In the genomic region with DNA sequence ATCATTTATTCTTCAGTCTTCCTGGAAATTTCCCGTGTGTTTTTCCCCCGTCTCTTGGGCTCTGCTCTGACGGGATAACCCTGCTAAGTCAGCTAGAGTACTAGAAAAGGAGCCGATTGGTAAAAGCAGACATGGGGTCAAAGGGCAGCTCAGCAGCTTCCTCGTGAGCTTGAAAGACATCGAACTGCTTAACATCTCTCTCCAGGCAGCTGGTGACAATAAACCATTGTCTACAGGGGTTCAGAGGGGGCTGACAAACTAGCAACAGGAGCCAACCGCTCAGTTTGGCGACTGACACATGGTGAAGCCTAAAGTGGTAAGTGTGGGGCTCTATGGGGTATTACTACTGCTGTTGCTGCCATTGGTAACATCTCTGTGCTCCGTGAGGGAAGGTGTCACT, we compare ENCODE assay signal across 24 mouse cellular contexts. TPM values are rescaled to one million over a fixed set of nuclear protein-coding genes. Genes with fewer than 3 reads are reported as not detected.
A peak's percentile ranks its signal among the peaks of the same experiment; 100 is the strongest.
DNase-seq lines count a peak whose midpoint lies in the region; ATAC-seq and TF ChIP-seq lines count a peak whose summit lies in the region.
"Had no signal": no experiment of that assay in that cellular context is flagged by ENCODE, and none has a peak within 500 bp of the region (broad histone marks: within the 10 kb centered on the region; RNA-seq: fewer than 3 reads in every experiment).

No protein-coding gene starts in this region.

- no peak for ATAC-seq in midbrain, postnatal 0 days (ENCODE audit: low FRiP score)
- no peak for ATAC-seq in embryonic facial prominence, embryonic 11.5 days (replicated peaks; ENCODE audit: insufficient number of reproducible peaks, low FRiP score, low TSS enrichment, low read depth)
- ATAC-seq: inflammation-experienced regulatory T-cells, adult 6 months; liver, embryonic 12.5 days; midbrain, embryonic 16.5 days had no signal

- H3K9ac ChIP-seq in midbrain, postnatal 0 days (replicated peaks; ENCODE audit: low read length, poor library complexity, severe bottlenecking) = no peak overlapping the region
- H3K9ac ChIP-seq in embryonic facial prominence, embryonic 11.5 days (replicated peaks; ENCODE audit: low read length) = no peak overlapping the region
- H3K9ac ChIP-seq: heart, embryonic 12.5 days; hindbrain, embryonic 13.5 days; limb, embryonic 13.5 days; liver, embryonic 12.5 days had no signal

- H3K4me2 ChIP-seq in midbrain, postnatal 0 days (ENCODE audit: low read depth, low read length, poor library complexity, severe bottlenecking) = no peak overlapping the region
- H3K4me2 ChIP-seq in embryonic facial prominence, embryonic 11.5 days (ENCODE audit: low read depth, low read length) = no peak overlapping the region
- H3K4me2 ChIP-seq: heart, embryonic 12.5 days; hindbrain, embryonic 13.5 days; limb, embryonic 13.5 days; liver, embryonic 12.5 days had no signal

- H3K27me3 ChIP-seq in midbrain, embryonic 10.5 days (ENCODE audit: low read depth, poor library complexity, severe bottlenecking) = peaks cover 52% of the 10 kb centered on the region
- peaks cover 3% of the 10 kb centered on the region; the same call in 1 of the 2 replicates for H3K27me3 ChIP-seq in midbrain, postnatal 0 days (ENCODE audit: insufficient read depth, low read length)
- no peaks in the 10 kb centered on the region for H3K27me3 ChIP-seq in embryonic facial prominence, embryonic 11.5 days (ENCODE audit: control insufficient read depth, insufficient read depth, low read length)
- H3K27me3 ChIP-seq: hindbrain, embryonic 13.5 days; limb, embryonic 13.5 days; liver, embryonic 12.5 days had no signal

- peaks cover 4% of the 10 kb centered on the region; the same call in 1 of the 2 replicates for H3K9me3 ChIP-seq in midbrain, embryonic 10.5 days (replicated peaks)
- no peaks in the 10 kb centered on the region for H3K9me3 ChIP-seq in midbrain, postnatal 0 days (ENCODE audit: low read length)
- H3K9me3 ChIP-seq in embryonic facial prominence, embryonic 11.5 days (replicated peaks; ENCODE audit: control insufficient read depth, low read length) = no peaks in the 10 kb centered on the region
- H3K9me3 ChIP-seq: heart, embryonic 12.5 days; hindbrain, embryonic 13.5 days; limb, embryonic 13.5 days; liver, embryonic 12.5 days had no signal

- H3K27ac ChIP-seq in midbrain, embryonic 10.5 days (replicated peaks) = peak overlapping the region; percentile 33; the same call in 1 of the 2 replicates
- H3K27ac ChIP-seq in midbrain, postnatal 0 days (ENCODE audit: low read depth, low read length) = no peak overlapping the region
- no peak overlapping the region for H3K27ac ChIP-seq in embryonic facial prominence, embryonic 11.5 days (replicated peaks; ENCODE audit: low read depth, low read length)
- H3K27ac ChIP-seq: hindbrain, embryonic 13.5 days; limb, embryonic 13.5 days; liver, embryonic 12.5 days had no signal

- no peak for TF ChIP-seq CTCF in midbrain, postnatal 0 days (IDR thresholded peaks at IDR 0.05)

- 0 out of 2 replicates have a peak, but pooled peaks cover 3% of the 10 kb centered on the region for H3K36me3 ChIP-seq in midbrain, embryonic 10.5 days
- H3K36me3 ChIP-seq in midbrain, postnatal 0 days (ENCODE audit: insufficient read depth, low read length) = no peaks in the 10 kb centered on the region
- no peaks in the 10 kb centered on the region for H3K36me3 ChIP-seq in embryonic facial prominence, embryonic 11.5 days (replicated peaks; ENCODE audit: control insufficient read depth, insufficient read depth, low read depth, low read length)
- H3K36me3 ChIP-seq: heart, embryonic 12.5 days; hindbrain, embryonic 13.5 days; limb, embryonic 13.5 days; liver, embryonic 12.5 days had no signal

- DNase-seq in midbrain, embryonic 10.5 days (ENCODE audit: low spot score) = peak; percentile 71
- DNase-seq in midbrain, postnatal 0 days (ENCODE audit: low spot score) = no peak
- DNase-seq in embryo, embryonic 10 days (ENCODE audit: low spot score) = peak; percentile 81
- peak; percentile 63 for DNase-seq in embryonic facial prominence, embryonic 11.5 days (ENCODE audit: low spot score)
- peak; percentile 80 for DNase-seq in yolk sac, embryonic 10.5 days (ENCODE audit: low spot score)
- no peak for DNase-seq in ovary, adult 18-20 months (ENCODE audit: low spot score)
- no peak for DNase-seq in T-cell, adult 2 months (ENCODE audit: low spot score)
- DNase-seq: B cell, adult 2 months; cerebellum, adult 11 months; cerebellum, adult 9-11 months; gastrocnemius, postnatal 25 days; heart, adult 18-20 months; heart, postnatal 10 days; kidney, adult 18-20 months; kidney, postnatal 10 days; lung, adult 18-20 months; lung, postnatal 14 days; thymus, postnatal 25 days had no signal

- H3K4me3 ChIP-seq in midbrain, embryonic 10.5 days = no peak overlapping the region
- no peak overlapping the region for H3K4me3 ChIP-seq in midbrain, postnatal 0 days (ENCODE audit: low read depth, low read length)
- no peak overlapping the region for H3K4me3 ChIP-seq in embryonic facial prominence, embryonic 11.5 days (ENCODE audit: low read depth, low read length)
- H3K4me3 ChIP-seq: heart, embryonic 12.5 days; hindbrain, embryonic 13.5 days; limb, embryonic 13.5 days; liver, embryonic 12.5 days had no signal

- WGBS in midbrain, embryonic 10.5 days = 7% methylated on average over 9 of the region's 9 CpGs
- whole genome bisulfite sequencing in midbrain, postnatal 0 days = 16% methylated on average over 9 of the region's 9 CpGs
- WGBS in embryonic facial prominence, embryonic 11.5 days = 9% methylated on average over 9 of the region's 9 CpGs

- peaks cover 53% of the 10 kb centered on the region for H3K4me1 ChIP-seq in midbrain, embryonic 10.5 days
- H3K4me1 ChIP-seq in midbrain, postnatal 0 days (ENCODE audit: insufficient read depth, low read length) = no peaks in the 10 kb centered on the region; the same call in 1 of the 2 replicates
- no peaks in the 10 kb centered on the region; the same call in none of the 2 replicates for H3K4me1 ChIP-seq in embryonic facial prominence, embryonic 11.5 days (ENCODE audit: control insufficient read depth, insufficient read depth, low read length)
- H3K4me1 ChIP-seq: liver, embryonic 12.5 days had no signal

RNA-seq across cellular contexts. Expression of a gene that starts 30.6 kb away (rescaled TPM):
- polyA plus RNA-seq in midbrain, embryonic 10.5 days (2016; fragmentation: Nextera tagmentation; extraction: Ambion mirVana) = 5.9 and 8.6 TPM in 2 replicates
- 11.9 and 12.8 TPM in 2 replicates for total RNA-seq in midbrain, postnatal 0 days (2014; rRNA removed)
- 1.6 and 1.7 TPM in 2 replicates for polyA plus RNA-seq in midbrain, postnatal 0 days (2015; fragmentation: Nextera tagmentation; extraction: Ambion mirVana)
- 19.3 and 21.6 TPM in 2 replicates for polyA plus RNA-seq in embryonic facial prominence, embryonic 11.5 days (2014; fragmentation: Nextera tagmentation; extraction: Ambion mirVana)

Comparison
In these comparisons a context has a peak if more than half of its experiments do, and no peak if none do; other contexts are left out.
1. DNase-seq: peak in midbrain, embryonic 10.5 days (single experiment), embryo, embryonic 10 days (single experiment), embryonic facial prominence, embryonic 11.5 days (single experiment) and yolk sac, embryonic 10.5 days (single experiment); none in midbrain, postnatal 0 days (single experiment), ovary, adult 18-20 months (single experiment) and T-cell, adult 2 months (single experiment).